Mouse (Mus musculus) embryonic facial prominence, embryonic 10.5 days (tissue): ENCODE measurements at regions not wholly inside any gene's neighbourhood (a gene's known extent, or its start where the extent isn't known, plus 50 kb on each side); places are given as distances from the start of the nearest gene placed in this dataset.
A peak's percentile ranks its signal among the peaks of the same experiment; 100 is the strongest.

ENCODE experiments used
- DNase-seq: peaks from one replicate; pipeline ENCODE4 v3.0.0-alpha.2; 2017; ENCODE audit warnings: low spot score
- H3K27ac ChIP-seq: fragments of 300-500 bp; sonication (generic); replicated peaks from 2 replicates; pipeline ENCODE4 v1.5.1; 2016; ENCODE audit warnings: mild to moderate bottlenecking
- H3K27me3 ChIP-seq: fragments of 300-500 bp; sonication (generic); replicated peaks from 2 replicates; pipeline ENCODE4 v1.6.1; 2016; ENCODE audit warnings: low read depth, mild to moderate bottlenecking; ENCODE audit not compliant: poor library complexity, severe bottlenecking
- H3K36me3 ChIP-seq: fragments of 300-500 bp; sonication (generic); replicated peaks from 2 replicates; pipeline ENCODE4 v1.6.1; 2016; ENCODE audit warnings: mild to moderate bottlenecking, moderate library complexity
- H3K4me1 ChIP-seq: fragments of 300-500 bp; sonication (generic); 2 replicates; pipeline ENCODE4 v1.6.1; 2016
- H3K4me3 ChIP-seq: fragments of 300-500 bp; sonication (generic); 2 replicates; pipeline ENCODE4 v1.5.1; 2016; ENCODE audit warnings: mild to moderate bottlenecking, moderate library complexity
- H3K9me3 ChIP-seq: fragments of 300-500 bp; sonication (generic); 2 replicates; pipeline ENCODE4 v1.6.1; 2016; ENCODE audit warnings: mild to moderate bottlenecking
- WGBS: fragments of 180-500 bp; shearing (Covaris S2); methylation state at CpG from one replicate; pipeline ENCODE4 v1.1.7; 2016; 5-methylcytosine and 5-hydroxymethylcytosine counted together

DNA sequence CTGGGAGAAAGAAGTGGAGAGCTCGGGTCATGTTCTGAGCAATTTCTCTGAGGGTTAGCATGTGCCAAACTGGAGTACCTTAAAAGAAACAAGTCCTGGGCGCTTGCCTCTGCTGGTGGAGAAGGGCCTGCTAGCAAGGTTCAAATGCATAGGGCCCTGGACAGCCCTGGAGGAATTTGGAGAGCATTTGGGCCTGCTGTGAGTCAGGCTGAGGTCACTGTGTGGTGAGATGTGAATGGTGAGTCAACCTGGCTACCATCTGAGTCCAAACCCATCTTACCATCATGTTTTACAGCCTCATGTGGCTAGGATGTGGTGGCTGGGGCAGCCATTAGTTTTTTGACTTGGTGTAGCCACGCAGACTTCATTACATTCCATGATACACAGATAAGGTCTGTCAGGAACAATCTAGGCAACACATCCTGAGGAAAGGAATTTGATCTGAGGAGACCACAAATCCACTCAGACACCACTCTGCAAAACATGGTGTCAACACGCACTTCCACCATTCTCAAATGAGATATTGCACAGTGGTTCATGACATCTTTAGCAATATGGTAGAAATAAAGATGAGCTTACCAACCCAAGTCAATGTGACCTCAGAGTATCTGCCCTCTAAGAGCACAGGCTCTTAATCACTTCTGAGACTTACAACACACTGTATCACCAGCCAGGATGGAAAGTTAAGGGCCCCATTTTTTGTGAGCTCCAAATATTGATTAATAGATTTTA, 83.1 kb downstream of the Thbs2 start:
- no peak overlapping the region for H3K27ac ChIP-seq
- WGBS = 79% methylated on average over 4 of the region's 4 CpGs
- H3K36me3 ChIP-seq = no peaks in the 10 kb centered on the region
- DNase-seq = no peak
- no peaks in the 10 kb centered on the region for H3K9me3 ChIP-seq
- no peaks in the 10 kb centered on the region for H3K27me3 ChIP-seq
- no peaks in the 10 kb centered on the region for H3K4me1 ChIP-seq
- no peak overlapping the region for H3K4me3 ChIP-seq

- H3K27ac ChIP-seq = no peak overlapping the region
These were observed 85.2 kb downstream of the Thbs2 start for GRCm38 (mm10) chr17:14608845-14609244.

GRCm38 (mm10) chr17:14606356-14606989, 87.6 kb downstream of the Thbs2 start:
- 77% methylated on average over 5 of the region's 5 CpGs for WGBS
- DNase-seq = no peak
- H3K9me3 ChIP-seq = no peaks in the 10 kb centered on the region
- no peaks in the 10 kb centered on the region for H3K4me1 ChIP-seq
- no peak overlapping the region for H3K27ac ChIP-seq
- H3K36me3 ChIP-seq = no peaks in the 10 kb centered on the region
- H3K27me3 ChIP-seq = no peaks in the 10 kb centered on the region
- no peak overlapping the region for H3K4me3 ChIP-seq

More at GRCm38 (mm10) chr17:14608845-14609244, 85.2 kb downstream of the Thbs2 start:
- no peaks in the 10 kb centered on the region for H3K9me3 ChIP-seq
- 78% methylated on average over 4 of the region's 4 CpGs for WGBS
- H3K4me3 ChIP-seq = no peak overlapping the region
- no peaks in the 10 kb centered on the region for H3K27me3 ChIP-seq
- no peaks in the 10 kb centered on the region for H3K4me1 ChIP-seq
- H3K36me3 ChIP-seq = no peaks in the 10 kb centered on the region
- DNase-seq = no peak

DNA sequence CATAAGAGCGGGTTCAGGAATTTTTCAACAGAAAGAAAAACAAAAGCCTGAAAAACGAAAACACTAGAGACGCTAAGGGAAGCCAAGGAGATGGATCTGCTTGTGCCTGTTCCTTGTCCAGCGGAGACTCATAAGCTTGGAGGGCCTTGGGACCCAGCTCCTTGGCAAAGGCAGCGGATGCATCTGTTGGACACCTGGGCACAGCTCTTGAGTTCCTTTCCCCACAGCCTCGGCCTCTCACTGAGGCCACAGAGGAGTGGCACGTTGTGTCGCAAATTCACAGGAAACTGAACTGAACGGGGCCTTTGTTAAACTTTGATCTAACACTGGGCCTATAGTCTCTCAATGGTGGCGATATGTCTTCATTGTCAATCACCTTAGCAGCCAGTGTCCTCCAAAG, 94.4 kb downstream of the Thbs2 start:
- 0 out of 2 replicates have a peak, but pooled peaks cover 3% of the 10 kb centered on the region for H3K4me1 ChIP-seq

GRCm38 (mm10) chr17:14596470-14596869, 97.6 kb downstream of the Thbs2 start:
- Histone ChIP-seq H3K4me1 (0 out of 2 replicates have a peak, but pooled peaks cover 3% of the 10 kb centered on the region), H3K9me3 (no peaks in the 10 kb centered on the region), H3K36me3 (no peaks in the 10 kb centered on the region), H3K27me3 (no peaks in the 10 kb centered on the region), H3K27ac (no peak overlapping the region), H3K4me3 (no peak overlapping the region)
- 94% methylated on average over 7 of the region's 7 CpGs for WGBS
- DNase-seq = peak; percentile 4

More for the DNA sequence above, 94.4 kb downstream of the Thbs2 start:
- no peak overlapping the region for H3K4me3 ChIP-seq
- no peaks in the 10 kb centered on the region for H3K27me3 ChIP-seq
- H3K9me3 ChIP-seq = no peaks in the 10 kb centered on the region
- H3K36me3 ChIP-seq = no peaks in the 10 kb centered on the region
- 55% methylated on average over 10 of the region's 10 CpGs for WGBS
- no peak overlapping the region for H3K27ac ChIP-seq
- DNase-seq = peak; percentile 8

DNA sequence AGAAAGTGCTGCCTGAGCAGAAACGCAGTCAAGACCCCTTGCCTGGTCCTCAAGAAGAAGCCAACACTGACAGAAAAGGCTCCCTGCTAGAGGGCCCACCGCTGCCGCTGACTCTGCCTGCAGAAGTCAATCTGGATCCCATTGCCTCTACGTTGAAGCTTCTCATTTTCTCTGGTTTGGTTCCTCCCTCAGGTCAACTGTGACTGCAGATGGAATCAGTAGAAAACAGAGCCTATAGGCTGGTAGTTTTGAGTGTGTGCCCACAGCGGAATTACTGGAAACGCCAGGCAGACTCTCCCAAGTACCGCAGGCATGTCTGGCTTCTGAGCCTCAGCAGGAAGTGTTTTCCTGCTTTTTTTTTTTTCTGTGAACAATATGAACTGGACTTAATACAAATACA, 98.5 kb downstream of the Thbs2 start:
- Histone ChIP-seq H3K27ac (no peak overlapping the region), H3K4me3 (no peak overlapping the region), H3K9me3 (no peaks in the 10 kb centered on the region), H3K27me3 (no peaks in the 10 kb centered on the region), H3K36me3 (no peaks in the 10 kb centered on the region), H3K4me1 (0 out of 2 replicates have a peak, but pooled peaks cover 3% of the 10 kb centered on the region)
- DNase-seq = peak; percentile 6
- 79% methylated on average over 7 of the region's 7 CpGs for WGBS

DNA sequence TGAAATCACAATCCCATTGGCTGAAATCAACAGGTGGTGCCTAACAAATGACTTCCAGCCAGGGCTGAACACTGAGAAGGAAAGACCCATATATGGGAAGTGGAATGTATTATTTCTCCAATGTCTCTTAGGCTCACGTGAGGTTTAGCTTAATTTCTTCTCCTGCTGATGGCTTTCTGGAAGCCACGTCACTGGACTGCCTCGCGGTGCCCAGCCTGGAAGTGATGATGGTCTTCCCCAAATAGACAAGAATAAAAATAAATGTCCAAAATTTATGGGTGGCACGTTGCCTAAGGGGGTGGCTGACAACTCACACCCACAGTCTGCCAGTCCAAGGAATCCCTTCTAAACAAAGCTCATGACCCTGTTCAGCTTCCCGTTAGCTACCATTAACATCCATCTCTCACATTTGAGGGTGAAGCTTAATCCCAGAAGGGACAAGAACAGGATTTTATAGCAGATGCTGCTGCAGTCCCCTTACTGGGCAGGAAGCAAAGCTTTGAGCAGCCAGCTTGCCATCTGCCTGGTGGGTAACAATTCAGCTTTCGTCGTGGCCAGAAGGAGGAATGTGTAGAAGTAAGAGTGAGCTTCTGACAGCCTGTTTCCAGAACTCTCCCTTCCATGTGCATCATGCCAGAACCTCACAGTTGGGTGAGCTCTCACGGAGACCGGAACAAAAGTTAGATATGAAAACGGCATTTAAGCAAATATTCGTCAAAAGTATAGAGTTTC, 105.8 kb downstream of the Thbs2 start:
- Histone ChIP-seq H3K4me3 (no peak overlapping the region), H3K9me3 (no peaks in the 10 kb centered on the region), H3K27me3 (no peaks in the 10 kb centered on the region), H3K27ac (no peak overlapping the region), H3K4me1 (no peaks in the 10 kb centered on the region), H3K36me3 (no peaks in the 10 kb centered on the region)
- DNase-seq = no peak
- 91% methylated on average over 12 of the region's 12 CpGs for WGBS

GRCm38 (mm10) chr17:14579671-14580070, 114.4 kb downstream of the Thbs2 start:
- Histone ChIP-seq H3K27ac (no peak overlapping the region), H3K36me3 (no peaks in the 10 kb centered on the region), H3K4me1 (no peaks in the 10 kb centered on the region), H3K27me3 (no peaks in the 10 kb centered on the region), H3K4me3 (no peak overlapping the region), H3K9me3 (no peaks in the 10 kb centered on the region)
- WGBS = 81% methylated on average over 3 of the region's 3 CpGs
- no peak for DNase-seq

DNA sequence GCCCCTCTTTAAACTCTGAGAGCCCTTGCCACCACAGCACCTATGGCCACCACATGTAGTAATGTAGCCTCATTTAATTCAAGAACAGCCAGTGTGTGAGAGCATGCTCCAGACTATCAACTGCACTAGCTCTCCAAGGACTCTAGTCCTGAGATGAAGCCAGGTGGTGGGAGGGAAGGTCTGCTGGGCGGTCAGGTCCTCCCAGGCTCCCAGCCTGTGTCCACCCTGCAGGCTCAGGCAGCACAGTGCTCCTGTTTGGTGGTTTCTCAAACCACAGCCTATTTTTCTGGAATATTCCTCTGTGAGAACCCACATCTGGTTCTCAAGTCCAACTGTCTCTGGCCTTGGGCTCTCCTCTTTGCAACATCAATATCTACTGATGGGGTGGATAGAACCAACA, 115.3 kb downstream of the Thbs2 start:
- Histone ChIP-seq H3K27ac (no peak overlapping the region), H3K9me3 (no peaks in the 10 kb centered on the region), H3K27me3 (no peaks in the 10 kb centered on the region), H3K36me3 (no peaks in the 10 kb centered on the region), H3K4me1 (no peaks in the 10 kb centered on the region), H3K4me3 (no peak overlapping the region)
- no peak for DNase-seq
- 88% methylated on average over 1 of the region's 1 CpGs for WGBS

- Histone ChIP-seq H3K27me3 (no peaks in the 10 kb centered on the region), H3K27ac (no peak overlapping the region), H3K4me3 (no peak overlapping the region), H3K36me3 (no peaks in the 10 kb centered on the region), H3K4me1 (no peaks in the 10 kb centered on the region), H3K9me3 (no peaks in the 10 kb centered on the region)
- WGBS = 58% methylated on average over 3 of the region's 3 CpGs
- DNase-seq = no peak
These were observed 115.8 kb downstream of the Thbs2 start for GRCm38 (mm10) chr17:14578194-14578593.

GRCm38 (mm10) chr17:14576159-14576558, 117.9 kb downstream of the Thbs2 start:
- no peaks in the 10 kb centered on the region for H3K4me1 ChIP-seq
- H3K9me3 ChIP-seq = no peaks in the 10 kb centered on the region
- 89% methylated on average over 2 of the region's 2 CpGs for WGBS
- H3K27ac ChIP-seq = no peak overlapping the region
- no peaks in the 10 kb centered on the region for H3K27me3 ChIP-seq
- no peak overlapping the region for H3K4me3 ChIP-seq
- no peaks in the 10 kb centered on the region for H3K36me3 ChIP-seq
- DNase-seq = no peak

DNA sequence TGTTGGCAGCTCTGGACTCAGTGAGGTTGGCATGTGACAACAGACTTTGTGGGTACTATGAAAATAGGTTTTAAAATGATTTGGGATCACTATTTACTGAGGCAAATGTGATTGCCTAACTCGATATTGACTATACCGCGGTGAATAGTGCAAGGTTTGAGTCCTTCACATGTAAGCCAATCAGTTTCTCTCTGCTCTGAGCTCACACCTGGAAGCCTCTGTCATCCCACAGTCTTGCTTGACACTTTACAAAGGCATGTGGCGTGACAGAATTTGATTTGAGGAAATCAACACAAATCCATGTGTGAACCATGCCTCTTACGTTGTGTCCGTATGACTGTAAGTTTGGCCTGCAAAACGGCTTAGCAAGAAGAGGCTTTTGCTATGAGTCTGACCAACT, 122.9 kb downstream of the Thbs2 start:
- H3K27ac ChIP-seq = no peak overlapping the region
- H3K4me3 ChIP-seq = no peak overlapping the region
- H3K4me1 ChIP-seq = no peaks in the 10 kb centered on the region
- no peaks in the 10 kb centered on the region for H3K9me3 ChIP-seq
- WGBS = 90% methylated on average over 7 of the region's 7 CpGs
- no peak for DNase-seq
- no peaks in the 10 kb centered on the region for H3K27me3 ChIP-seq
- H3K36me3 ChIP-seq = no peaks in the 10 kb centered on the region
